Mouse (Mus musculus) heart, adult 18-20 months (tissue): Measurements from ENCODE around the gene Wfdc6a. TPM values are rescaled to one million over a fixed set of nuclear protein-coding genes. Genes with fewer than 3 reads are reported as not detected.

Experiments
- DNase-seq, 2 experiments: peaks; one replicate each; pipeline ENCODE4 v3.0.0; 2021 to 2022; ENCODE audit warnings: mixed read lengths in 1 of 2
- total RNA-seq, 2 experiments: library from RNA; stranded (reverse); gene quantifications; 2 replicates each; pipeline ENCODE4 v1.2.3; 2021

Wfdc6a gene
- total RNA-seq, 2 experiments from 2014 or later, result not detected

DNA sequence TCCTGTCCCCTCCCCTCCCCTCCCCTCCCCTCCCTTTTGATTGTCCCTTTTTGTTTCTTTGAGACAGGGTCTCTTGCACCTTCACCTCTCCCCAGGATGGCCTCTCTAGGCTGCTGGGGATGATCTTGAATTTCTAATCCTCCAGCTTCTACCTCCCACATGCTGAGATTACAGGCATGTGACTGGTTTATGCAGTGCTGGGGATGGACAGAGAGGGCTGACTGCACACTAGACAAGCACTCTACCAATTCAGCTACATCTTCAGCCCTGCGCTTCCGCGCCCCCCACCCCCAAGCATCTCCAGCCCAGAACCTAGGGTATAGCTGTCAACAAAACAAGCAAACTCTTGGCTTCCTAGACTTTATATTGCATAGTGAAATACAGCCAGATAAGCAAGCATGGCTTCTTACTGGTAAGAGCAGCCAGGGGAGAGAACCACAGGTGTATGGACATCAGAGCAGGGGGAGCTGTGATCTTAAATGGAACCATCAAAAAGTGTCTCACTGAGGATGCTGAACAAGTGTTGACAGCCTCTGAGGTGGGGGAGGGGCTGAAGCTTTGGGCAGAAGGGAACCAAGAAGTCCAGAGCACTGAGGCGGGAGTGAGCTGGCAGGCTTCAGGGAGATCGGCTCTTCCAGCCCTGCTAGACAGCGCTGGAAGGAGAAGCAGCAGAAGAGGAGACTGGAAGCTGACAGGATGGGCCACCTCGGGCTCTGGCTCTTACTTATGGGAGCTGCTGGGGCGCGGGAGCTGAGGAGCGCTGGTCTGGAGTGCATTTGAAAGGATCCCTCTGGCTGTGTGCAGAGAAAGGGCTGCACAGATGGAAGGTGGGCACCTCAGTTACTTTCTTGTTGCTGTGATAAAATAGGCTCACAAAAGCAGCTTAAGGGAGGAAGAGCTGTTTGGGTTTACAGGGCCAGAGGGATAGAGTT is 35.0 kb downstream of the Wfdc6a start:
- no peak for DNase-seq

DNA sequence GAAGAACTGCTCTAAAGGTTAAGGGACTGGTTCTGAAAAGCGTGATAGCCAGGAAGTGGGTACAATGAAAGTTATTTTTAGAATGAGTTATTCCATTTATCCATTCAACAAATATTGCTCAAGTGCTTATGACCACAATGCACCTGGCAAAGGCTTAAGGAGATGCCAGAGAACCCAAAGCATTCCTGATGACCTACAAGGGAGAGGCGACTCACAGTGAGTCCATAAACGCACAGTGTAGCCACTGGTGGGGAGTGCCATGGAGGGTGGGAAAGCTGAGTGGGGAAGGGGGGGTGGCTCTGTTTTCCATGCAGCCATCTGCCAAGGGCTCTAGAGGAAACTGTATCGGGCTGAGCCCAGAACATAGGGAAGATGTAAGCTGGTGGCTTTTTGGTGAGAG is 35.9 kb downstream of the Wfdc6a start:
- DNase-seq, result no peak

- DNase-seq, result no peak
Measured at GRCm38 (mm10) chr2:164544454-164545097, 40.7 kb downstream of the Wfdc6a start.

DNA sequence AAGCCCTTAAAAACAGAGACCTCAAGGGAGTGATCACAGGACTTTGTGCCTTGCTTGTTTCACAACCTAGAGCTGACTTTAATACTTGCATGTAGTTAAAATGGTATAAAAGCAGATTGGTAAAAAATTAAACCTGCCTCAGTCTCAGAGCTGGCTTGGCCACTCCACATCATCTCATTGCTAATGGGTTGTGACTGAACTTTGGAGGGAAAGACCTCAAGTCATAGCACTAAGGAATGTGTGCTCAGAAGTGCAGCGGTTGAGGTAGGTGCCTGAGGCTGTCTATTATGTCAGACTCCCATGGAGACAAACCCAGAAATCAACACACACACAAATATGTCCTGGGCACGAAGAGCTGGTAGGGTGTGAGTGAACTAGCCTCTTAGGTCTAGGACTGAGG is 41.5 kb downstream of the Wfdc6a start:
- DNase-seq, result no peak

DNA sequence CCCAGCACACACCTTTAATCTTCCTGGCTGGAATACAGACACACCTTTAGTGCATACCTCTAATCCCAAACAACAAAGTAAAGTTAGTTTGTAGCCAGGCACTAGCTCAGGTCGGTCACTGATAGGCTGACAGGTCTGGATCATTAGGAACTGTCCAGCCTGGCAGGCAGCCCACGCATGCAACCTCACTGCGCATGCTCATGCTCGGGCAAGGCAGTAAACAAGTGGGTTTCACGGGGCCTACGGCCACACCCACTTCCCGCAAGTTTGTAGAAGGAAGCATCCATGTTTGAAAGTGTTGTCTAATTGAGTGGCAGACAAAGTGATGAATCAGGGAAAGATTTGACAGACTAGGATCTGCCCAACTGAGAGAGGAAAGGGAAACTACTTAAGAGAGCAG is 42.6 kb downstream of the Wfdc6a start:
- no peak for DNase-seq

DNA sequence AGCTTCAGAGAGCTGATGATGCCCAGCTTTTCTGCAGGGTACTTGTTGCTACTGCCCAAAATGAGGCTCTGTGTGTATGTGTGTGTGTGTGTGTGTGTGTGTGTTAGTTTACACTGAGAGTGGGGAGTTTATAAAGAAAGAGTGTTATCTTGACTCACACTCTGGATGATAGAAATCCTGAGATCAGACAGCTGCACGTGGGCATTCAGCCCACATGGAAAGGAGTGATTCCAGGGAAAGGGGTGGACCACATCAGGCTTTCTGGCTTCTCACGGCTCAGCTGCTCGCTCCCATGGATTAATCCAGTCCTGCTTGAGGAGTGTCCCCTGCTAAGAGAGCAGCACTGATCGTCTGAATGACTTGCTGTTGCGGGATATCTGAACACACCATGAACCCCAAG is 43.1 kb downstream of the Wfdc6a start:
- DNase-seq, result no peak

GRCm38 (mm10) chr2:164540652-164541427 is 44.4 kb downstream of the Wfdc6a start:
- peak in 1 of 2 experiments; percentile 42 for DNase-seq

- no peak for DNase-seq
Measured at GRCm38 (mm10) chr2:164537003-164537402, 48.2 kb downstream of the Wfdc6a start.

DNA sequence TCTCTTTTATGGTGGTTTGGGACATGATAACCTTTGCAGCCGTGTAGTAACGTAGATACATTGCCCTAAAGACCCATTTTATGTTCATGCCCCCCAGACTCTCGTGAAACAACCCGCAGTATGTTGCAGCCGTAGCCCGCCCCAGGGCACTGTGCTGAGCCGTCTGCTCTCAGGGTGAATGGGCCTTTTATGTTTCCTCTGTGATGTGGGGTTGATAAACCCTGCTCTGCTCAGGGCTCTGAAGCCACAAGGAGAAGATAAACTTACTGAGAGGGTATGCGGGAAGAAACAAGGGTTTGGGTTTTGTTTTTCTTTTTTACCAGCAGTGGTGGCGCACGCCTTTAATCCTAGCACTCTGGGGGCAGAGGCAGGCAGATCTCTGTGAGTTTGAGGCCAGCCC is 50.9 kb downstream of the Wfdc6a start:
- no peak for DNase-seq

DNA sequence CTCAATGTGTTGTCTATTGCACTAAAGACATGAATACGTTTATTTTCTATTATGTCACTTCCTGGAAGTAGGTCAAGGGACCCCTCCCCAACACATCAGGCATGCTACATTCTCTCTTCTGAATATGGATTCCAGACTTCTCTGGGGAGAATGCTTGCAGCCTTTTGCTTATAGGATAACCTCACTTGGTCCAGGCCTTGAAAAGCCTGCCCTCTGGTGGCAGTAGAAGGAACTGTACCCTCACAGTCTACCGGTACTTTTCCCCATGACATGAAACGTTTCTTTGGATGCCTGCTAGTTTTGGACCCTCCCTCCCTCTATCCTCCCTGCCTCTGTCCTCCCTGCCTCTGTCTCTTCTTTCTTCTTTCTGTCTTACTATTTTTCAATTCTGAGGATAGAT is 54.1 kb downstream of the Wfdc6a start:
- peak; percentile 56 to 85 for DNase-seq

Other genes with a start within 250 kb of the Wfdc6a start
- gene Slpi, start 196.4 kb downstream of the Wfdc6a start, total RNA-seq, result 10 to 100 TPM; 12.2 to 21.3 TPM
- gene Rbpjl, start 182.3 kb downstream of the Wfdc6a start, total RNA-seq, result not detected
- gene Matn4, start 180.3 kb downstream of the Wfdc6a start, total RNA-seq, result under 1 TPM; 0.36 to 0.45 TPM
- gene Sdc4, start 141.6 kb downstream of the Wfdc6a start, total RNA-seq, result 10 to 100 TPM; 18.7 to 34.2 TPM
- 10 to 100 TPM; 23.0 to 23.1 TPM for gene Sys1, start 128.5 kb downstream of the Wfdc6a start, total RNA-seq
- 10 to 100 TPM in 1 of 2 experiments, 1 to 10 TPM in 1; 3.7 to 11.1 TPM for gene Gm20458, start 124.5 kb downstream of the Wfdc6a start, total RNA-seq
- gene Trp53tg5, start 111.7 kb downstream of the Wfdc6a start, total RNA-seq, result not detected
- 10 to 100 TPM in 1 of 2 experiments, 1 to 10 TPM in 1; 9.4 to 10.7 TPM for gene Dbndd2, start 99.3 kb downstream of the Wfdc6a start, total RNA-seq
- 10 to 100 TPM; 28.7 to 32.6 TPM for gene Pigt, start 87.9 kb downstream of the Wfdc6a start, total RNA-seq
- gene Wfdc2, start 23.0 kb downstream of the Wfdc6a start, total RNA-seq, result 10 to 100 TPM in 1 of 2 experiments, 1 to 10 TPM in 1; 1.0 to 11.8 TPM
- not detected for gene Spint3, start 12.0 kb downstream of the Wfdc6a start, total RNA-seq
- not detected for gene Eppin, start 8.1 kb upstream of the Wfdc6a start, total RNA-seq
- not detected for gene Wfdc6b, start 28.1 kb upstream of the Wfdc6a start, total RNA-seq
- gene Wfdc8, start 28.2 kb upstream of the Wfdc6a start, total RNA-seq, result not detected
- not detected for gene Wfdc16, start 53.3 kb upstream of the Wfdc6a start, total RNA-seq
- under 1 TPM in 1 of 2 experiments, not detected in 1; 0.72 TPM for gene Wfdc10, start 70.6 kb upstream of the Wfdc6a start, total RNA-seq
- gene Wfdc9, start 71.1 kb upstream of the Wfdc6a start, total RNA-seq, result not detected
- not detected for gene Wfdc11, start 88.6 kb upstream of the Wfdc6a start, total RNA-seq
- gene Wfdc13, start 99.7 kb upstream of the Wfdc6a start, total RNA-seq, result not detected
- not detected for gene Spint4, start 113.1 kb upstream of the Wfdc6a start, total RNA-seq
- not detected for gene Spint5, start 129.9 kb upstream of the Wfdc6a start, total RNA-seq
- under 1 TPM; 0.25 to 0.62 TPM for gene Wfdc3, start 160.5 kb upstream of the Wfdc6a start, total RNA-seq
- 10 to 100 TPM; 22.0 to 28.8 TPM for gene Dnttip1, start 160.5 kb upstream of the Wfdc6a start, total RNA-seq
- 1 to 10 TPM in 1 of 2 experiments, under 1 TPM in 1; 0.80 to 2.4 TPM for gene Ube2c, start 184.5 kb upstream of the Wfdc6a start, total RNA-seq
- 1 to 10 TPM in 1 of 2 experiments, not detected in 1; 1.2 TPM for gene Tnnc2, start 194.5 kb upstream of the Wfdc6a start, total RNA-seq
- 10 to 100 TPM; 23.9 to 25.6 TPM for gene Snx21, start 200.4 kb upstream of the Wfdc6a start, total RNA-seq
- gene Acot8, start 219.4 kb upstream of the Wfdc6a start, total RNA-seq, result 10 to 100 TPM; 12.4 to 12.5 TPM
- gene Zswim3, start 219.7 kb upstream of the Wfdc6a start, total RNA-seq, result 1 to 10 TPM; 2.4 to 2.5 TPM
- gene Zswim1, start 237.2 kb upstream of the Wfdc6a start, total RNA-seq, result 1 to 10 TPM; 3.8 to 3.9 TPM
- gene Spata25, start 243.1 kb upstream of the Wfdc6a start, total RNA-seq, result under 1 TPM; 0.67 to 0.75 TPM
- 10 to 100 TPM; 80.8 to 98.1 TPM for gene Ctsa, start 247.4 kb upstream of the Wfdc6a start, total RNA-seq
- gene Neurl2, start 248.0 kb upstream of the Wfdc6a start, total RNA-seq, result 10 to 100 TPM; 50.5 to 55.8 TPM